Mouse (Mus musculus) lung, adult 2 months (tissue): Measurements from ENCODE around the gene Ctnnd1. TPM values are rescaled to one million over a fixed set of nuclear protein-coding genes. Genes with fewer than 3 reads are reported as not detected.

Source experiments
- DNase-seq: peaks from one replicate; pipeline ENCODE4 v3.0.0; 2022
- H3K4me1 ChIP-seq: fragments of 200-500 bp; 2 replicates; pipeline ENCODE4 v1.6.1; 2011; ENCODE audit warnings: low read length; ENCODE audit not compliant: control insufficient read depth, insufficient read depth
- H3K4me3 ChIP-seq: fragments of 200-500 bp; replicated peaks from 2 replicates; pipeline ENCODE3; 2011; ENCODE audit warnings: low read depth, mild to moderate bottlenecking, control low read depth, low read length; ENCODE audit errors: extremely low read depth
- CTCF ChIP-seq: fragments of 200-500 bp; IDR thresholded peaks from 2 replicates; pipeline ENCODE4 v1.5.1; 2011; ENCODE audit warnings: mild to moderate bottlenecking, low read length, control low read depth; ENCODE audit not compliant: insufficient read depth
- POLR2A ChIP-seq: fragments of 200-500 bp; IDR thresholded peaks from 2 replicates; pipeline ENCODE4 v1.6.1; 2011; ENCODE audit warnings: low read depth, mild to moderate bottlenecking, control low read depth, low read length, borderline replicate concordance; ENCODE audit errors: extremely low read depth
- WGBS: fragments of 180-500 bp; shearing (Covaris S2); methylation state at CpG from one replicate; pipeline ENCODE4 v1.1.7; 2018; 5-methylcytosine and 5-hydroxymethylcytosine counted together
- polyA plus RNA-seq: library from polyadenylated mRNA; depleted of rRNA; stranded (reverse); fragments of >200 nt; gene quantifications from 2 replicates; pipeline ENCODE4 v1.2.3, GENCODE M21; 2012; rRNA removed

Ctnnd1 gene
- polyA plus RNA-seq, 1 experiment, result 130 TPM

GRCm38 (mm10) chr2:84556888-84557514 lies 93.6 kb downstream of the Ctnnd1 start:
- TF ChIP-seq POLR2A, result no peak
- TF ChIP-seq CTCF, result 0 out of 2 replicates have a peak, but pooled peaks have one; percentile 19
- no peaks in the 10 kb centered on the region for H3K4me1 ChIP-seq
- peak; percentile 10 for DNase-seq
- 43% methylated on average over 10 of the region's 10 CpGs for WGBS
- no peak overlapping the region for H3K4me3 ChIP-seq

GRCm38 (mm10) chr2:84551390-84552100 lies 99.0 kb downstream of the Ctnnd1 start:
- no peak for DNase-seq
- Histone ChIP-seq H3K4me3 (no peak overlapping the region), H3K4me1 (no peaks in the 10 kb centered on the region)
- WGBS, result 80% methylated on average over 10 of the region's 10 CpGs
- no peak for TF ChIP-seq CTCF
- no peak for TF ChIP-seq POLR2A

Other genes with a start within 250 kb of the Ctnnd1 start
- gene Calcrl, start 225.4 kb downstream of the Ctnnd1 start, polyA plus RNA-seq, result 128 and 192 TPM in 2 replicates
- gene Tfpi, start 174.0 kb downstream of the Ctnnd1 start, polyA plus RNA-seq, result 6.2 and 10.5 TPM in 2 replicates
- 0.05 TPM in 1 of 2 replicates, not detected in the other for gene Btbd18, start 8.3 kb upstream of the Ctnnd1 start, polyA plus RNA-seq
- gene Selenoh, start 20.0 kb upstream of the Ctnnd1 start, polyA plus RNA-seq, result 40.4 and 51.7 TPM in 2 replicates
- gene Gm28635, start 27.3 kb upstream of the Ctnnd1 start, polyA plus RNA-seq, result not detected in 2 replicates
- 6.9 and 8.9 TPM in 2 replicates for gene Med19, start 27.6 kb upstream of the Ctnnd1 start, polyA plus RNA-seq
- 41.8 and 57.7 TPM in 2 replicates for gene Tmx2, start 28.4 kb upstream of the Ctnnd1 start, polyA plus RNA-seq
- 34.6 and 41.4 TPM in 2 replicates for gene Zdhhc5, start 64.4 kb upstream of the Ctnnd1 start, polyA plus RNA-seq
- 6.0 and 10.3 TPM in 2 replicates for gene Clp1, start 76.6 kb upstream of the Ctnnd1 start, polyA plus RNA-seq
- 1.6 and 2.0 TPM in 2 replicates for gene Ypel4, start 83.3 kb upstream of the Ctnnd1 start, polyA plus RNA-seq
- 1.8 and 4.1 TPM in 2 replicates for gene Gm19426, start 92.9 kb upstream of the Ctnnd1 start, polyA plus RNA-seq
- 822 and 853 TPM in 2 replicates for gene Serping1, start 124.7 kb upstream of the Ctnnd1 start, polyA plus RNA-seq
- gene Ube2l6, start 148.1 kb upstream of the Ctnnd1 start, polyA plus RNA-seq, result 45.0 and 47.0 TPM in 2 replicates
- gene Smtnl1, start 171.9 kb upstream of the Ctnnd1 start, polyA plus RNA-seq, result 3.5 TPM in 1 of 2 replicates, not detected in the other
- gene Timm10, start 176.2 kb upstream of the Ctnnd1 start, polyA plus RNA-seq, result 20.2 and 25.1 TPM in 2 replicates
- gene Slc43a1, start 188.1 kb upstream of the Ctnnd1 start, polyA plus RNA-seq, result 3.9 and 7.5 TPM in 2 replicates
- gene Rtn4rl2, start 235.9 kb upstream of the Ctnnd1 start, polyA plus RNA-seq, result 2.7 and 9.7 TPM in 2 replicates